Mouse (Mus musculus): Measurements from ENCODE around the gene Adk. TPM values are rescaled to one million over a fixed set of nuclear protein-coding genes. Genes with fewer than 3 reads are reported as not detected.

Adk gene
- polyA plus RNA-seq, 1 experiment, result 18.6 TPM

- TF ChIP-seq CTCF (IDR thresholded peaks at IDR 0.05; ENCODE audit: borderline replicate concordance, extremely low read depth, insufficient read depth, insufficient read length), result no peak
- TF ChIP-seq POLR2A (IDR thresholded peaks at IDR 0.05; ENCODE audit: borderline replicate concordance, extremely low read depth, insufficient read depth, insufficient read length, poor library complexity, severe bottlenecking), result no peak
- DNase-seq (ENCODE audit: low read depth), result no peak
Observed at GRCm38 (mm10) chr14:21356286-21356685, 303.9 kb downstream of the Adk start.

GRCm38 (mm10) chr14:21359207-21359895 is 307.0 kb downstream of the Adk start:
- peak; percentile 89 for DNase-seq (ENCODE audit: low read depth)

GRCm38 (mm10) chr14:21359896-21360525 is 307.6 kb downstream of the Adk start:
- TF ChIP-seq POLR2A (IDR thresholded peaks at IDR 0.05; ENCODE audit: borderline replicate concordance, extremely low read depth, insufficient read depth, insufficient read length, poor library complexity, severe bottlenecking) (no peak), CTCF (IDR thresholded peaks at IDR 0.05; ENCODE audit: borderline replicate concordance, extremely low read depth, insufficient read depth, insufficient read length) (no peak)
- peak; percentile 57 for DNase-seq (ENCODE audit: low read depth)

More at GRCm38 (mm10) chr14:21359207-21359895, 307.0 kb downstream of the Adk start:
- TF ChIP-seq CTCF (IDR thresholded peaks at IDR 0.05; ENCODE audit: borderline replicate concordance, extremely low read depth, insufficient read depth, insufficient read length) (no peak), POLR2A (IDR thresholded peaks at IDR 0.05; ENCODE audit: borderline replicate concordance, extremely low read depth, insufficient read depth, insufficient read length, poor library complexity, severe bottlenecking) (no peak)

GRCm38 (mm10) chr14:21367095-21367494 is 314.7 kb downstream of the Adk start:
- peak; percentile 48 for DNase-seq (ENCODE audit: low read depth)
- TF ChIP-seq CTCF (IDR thresholded peaks at IDR 0.05; ENCODE audit: borderline replicate concordance, extremely low read depth, insufficient read depth, insufficient read length) (no peak), POLR2A (IDR thresholded peaks at IDR 0.05; ENCODE audit: borderline replicate concordance, extremely low read depth, insufficient read depth, insufficient read length, poor library complexity, severe bottlenecking) (no peak)

- TF ChIP-seq CTCF (IDR thresholded peaks at IDR 0.05; ENCODE audit: borderline replicate concordance, extremely low read depth, insufficient read depth, insufficient read length) (no peak), POLR2A (IDR thresholded peaks at IDR 0.05; ENCODE audit: borderline replicate concordance, extremely low read depth, insufficient read depth, insufficient read length, poor library complexity, severe bottlenecking) (no peak)
- DNase-seq (ENCODE audit: low read depth), result peak; percentile 72
Observed at GRCm38 (mm10) chr14:21368622-21369021, 316.2 kb downstream of the Adk start.

- peak; percentile 98 for DNase-seq (ENCODE audit: low read depth)
- no peak for TF ChIP-seq POLR2A (IDR thresholded peaks at IDR 0.05; ENCODE audit: borderline replicate concordance, extremely low read depth, insufficient read depth, insufficient read length, poor library complexity, severe bottlenecking)
- TF ChIP-seq CTCF (IDR thresholded peaks at IDR 0.05; ENCODE audit: borderline replicate concordance, extremely low read depth, insufficient read depth, insufficient read length), result no peak
Observed at GRCm38 (mm10) chr14:21369127-21369526, 316.8 kb downstream of the Adk start.

- TF ChIP-seq POLR2A (IDR thresholded peaks at IDR 0.05; ENCODE audit: borderline replicate concordance, extremely low read depth, insufficient read depth, insufficient read length, poor library complexity, severe bottlenecking) (no peak), CTCF (IDR thresholded peaks at IDR 0.05; ENCODE audit: borderline replicate concordance, extremely low read depth, insufficient read depth, insufficient read length) (no peak)
- DNase-seq (ENCODE audit: low read depth), result peak; percentile 60
Observed at GRCm38 (mm10) chr14:21371946-21372345, 319.6 kb downstream of the Adk start.

- no peak for DNase-seq (ENCODE audit: low read depth)
- TF ChIP-seq POLR2A (IDR thresholded peaks at IDR 0.05; ENCODE audit: borderline replicate concordance, extremely low read depth, insufficient read depth, insufficient read length, poor library complexity, severe bottlenecking) (no peak), CTCF (IDR thresholded peaks at IDR 0.05; ENCODE audit: borderline replicate concordance, extremely low read depth, insufficient read depth, insufficient read length) (no peak)
Observed at GRCm38 (mm10) chr14:21372689-21373088, 320.3 kb downstream of the Adk start.

GRCm38 (mm10) chr14:21383701-21384428 is 331.5 kb downstream of the Adk start:
- TF ChIP-seq CTCF (IDR thresholded peaks at IDR 0.05; ENCODE audit: borderline replicate concordance, extremely low read depth, insufficient read depth, insufficient read length) (no peak), POLR2A (IDR thresholded peaks at IDR 0.05; ENCODE audit: borderline replicate concordance, extremely low read depth, insufficient read depth, insufficient read length, poor library complexity, severe bottlenecking) (no peak)
- DNase-seq (ENCODE audit: low read depth), result peak; percentile 77

GRCm38 (mm10) chr14:21399506-21399905 is 347.1 kb downstream of the Adk start:
- DNase-seq (ENCODE audit: low read depth), result no peak
- TF ChIP-seq POLR2A (IDR thresholded peaks at IDR 0.05; ENCODE audit: borderline replicate concordance, extremely low read depth, insufficient read depth, insufficient read length, poor library complexity, severe bottlenecking) (no peak), CTCF (IDR thresholded peaks at IDR 0.05; ENCODE audit: borderline replicate concordance, extremely low read depth, insufficient read depth, insufficient read length) (no peak)

GRCm38 (mm10) chr14:21402157-21402601 is 349.8 kb downstream of the Adk start:
- DNase-seq (ENCODE audit: low read depth), result peak; percentile 96
- TF ChIP-seq POLR2A (IDR thresholded peaks at IDR 0.05; ENCODE audit: borderline replicate concordance, extremely low read depth, insufficient read depth, insufficient read length, poor library complexity, severe bottlenecking) (no peak), CTCF (IDR thresholded peaks at IDR 0.05; ENCODE audit: borderline replicate concordance, extremely low read depth, insufficient read depth, insufficient read length) (no peak)
